ENCODE assay signal across 22 mouse cellular contexts in genomic region chr5:8964487-8964886, GRCm38 (mm10).
"Had no signal": no experiment of that assay in that cellular context is flagged by ENCODE, and none has a peak within 500 bp of the region (broad histone marks: within the 10 kb centered on the region; RNA-seq: fewer than 3 reads in every experiment).

No protein-coding gene starts in this region.

- ATAC-seq: lung, postnatal 0 days; midbrain, embryonic 16.5 days had no signal

- H3K27ac ChIP-seq: layer of hippocampus, adult 2 months; limb, embryonic 10.5 days; limb, embryonic 13.5 days; liver, embryonic 13.5 days; midbrain, embryonic 12.5 days; stomach, postnatal 0 days had no signal

- DNase-seq: kidney, adult 11 months; kidney, adult 9 months; kidney, postnatal 14 days; kidney, postnatal 4 days; layer of hippocampus, adult 9-11 months; liver; liver, embryonic 13.5 days; lung, embryonic 14.5 days; lung, postnatal 36 days; right cerebral cortex, adult 18-20 months; right cerebral cortex, postnatal 14 days; right cerebral cortex, postnatal 4 days; thymus, adult 2 months; thymus, postnatal 14 days; thymus, postnatal 4 days had no signal

- H3K4me2 ChIP-seq: limb, embryonic 13.5 days; liver, embryonic 13.5 days; lung, embryonic 14.5 days; midbrain, embryonic 12.5 days had no signal

- H3K27me3 ChIP-seq: limb, embryonic 13.5 days; liver, embryonic 13.5 days; midbrain, embryonic 12.5 days had no signal

- H3K9ac ChIP-seq: limb, embryonic 13.5 days; liver, embryonic 13.5 days; lung, embryonic 14.5 days; midbrain, embryonic 12.5 days had no signal

- H3K9me3 ChIP-seq: limb, embryonic 10.5 days; limb, embryonic 13.5 days; liver, embryonic 13.5 days; midbrain, embryonic 12.5 days had no signal

- H3K4me3 ChIP-seq: layer of hippocampus, adult 2 months; limb, embryonic 10.5 days; limb, embryonic 13.5 days; liver, embryonic 13.5 days; midbrain, embryonic 12.5 days had no signal

- H3K4me1 ChIP-seq: limb, embryonic 10.5 days; limb, embryonic 13.5 days; liver, embryonic 13.5 days; midbrain, embryonic 12.5 days had no signal
